Mouse (Mus musculus): ENCODE data around the gene Nfkbil1.

Gene Nfkbil1

GRCm38 (mm10) chr17:35235614-35236389 lies at the start of gene Nfkbil1:
Gene Nfkbil1, minus strand, starts transcription at chr17:35235792.
- peak; percentile 77 for DNase-seq (ENCODE audit: extremely low spot score, low read depth, low spot score)

- DNase-seq (ENCODE audit: extremely low spot score, low read depth, low spot score): no peak
Observed at GRCm38 (mm10) chr17:35280276-35280675, 44.7 kb upstream of the Nfkbil1 start.

- DNase-seq (ENCODE audit: extremely low spot score, low read depth, low spot score): no peak
Observed at GRCm38 (mm10) chr17:35278957-35279688, 43.5 kb upstream of the Nfkbil1 start.

- DNase-seq (ENCODE audit: extremely low spot score, low read depth, low spot score): no peak
Observed at GRCm38 (mm10) chr17:35278049-35278448, 42.5 kb upstream of the Nfkbil1 start.

GRCm38 (mm10) chr17:35276304-35276864 lies 40.8 kb upstream of the Nfkbil1 start:
- DNase-seq (ENCODE audit: extremely low spot score, low read depth, low spot score): no peak

GRCm38 (mm10) chr17:35274770-35275169 lies 39.2 kb upstream of the Nfkbil1 start:
- DNase-seq (ENCODE audit: extremely low spot score, low read depth, low spot score): peak; percentile 71

- no peak for DNase-seq (ENCODE audit: extremely low spot score, low read depth, low spot score)
Observed at GRCm38 (mm10) chr17:35272249-35272648, 36.7 kb upstream of the Nfkbil1 start.

GRCm38 (mm10) chr17:35269653-35270347 lies 34.2 kb upstream of the Nfkbil1 start:
- no peak for DNase-seq (ENCODE audit: extremely low spot score, low read depth, low spot score)

GRCm38 (mm10) chr17:35267399-35268086 lies 32.0 kb upstream of the Nfkbil1 start:
- DNase-seq (ENCODE audit: extremely low spot score, low read depth, low spot score): no peak

GRCm38 (mm10) chr17:35263523-35263883 lies 27.9 kb upstream of the Nfkbil1 start:
- DNase-seq (ENCODE audit: extremely low spot score, low read depth, low spot score): no peak

GRCm38 (mm10) chr17:35262664-35263522 lies 27.3 kb upstream of the Nfkbil1 start, which contains the start of gene H2-D1:
Gene H2-D1, plus strand, starts transcription at chr17:35262730.
- DNase-seq (ENCODE audit: extremely low spot score, low read depth, low spot score): peak; percentile 73

GRCm38 (mm10) chr17:35261651-35262050 lies 26.1 kb upstream of the Nfkbil1 start:
- DNase-seq (ENCODE audit: extremely low spot score, low read depth, low spot score): no peak

- DNase-seq (ENCODE audit: extremely low spot score, low read depth, low spot score): no peak
Observed at GRCm38 (mm10) chr17:35259621-35260020, 24.0 kb upstream of the Nfkbil1 start.

GRCm38 (mm10) chr17:35258492-35259478 lies 23.2 kb upstream of the Nfkbil1 start:
- DNase-seq (ENCODE audit: extremely low spot score, low read depth, low spot score): no peak

- peak; percentile 89 for DNase-seq (ENCODE audit: extremely low spot score, low read depth, low spot score)
Observed at GRCm38 (mm10) chr17:35257824-35258491, 22.4 kb upstream of the Nfkbil1 start.

- no peak for DNase-seq (ENCODE audit: extremely low spot score, low read depth, low spot score)
Observed at GRCm38 (mm10) chr17:35257378-35257777, 21.8 kb upstream of the Nfkbil1 start.

GRCm38 (mm10) chr17:35255704-35256103 lies 20.1 kb upstream of the Nfkbil1 start:
- DNase-seq (ENCODE audit: extremely low spot score, low read depth, low spot score): no peak

GRCm38 (mm10) chr17:35255301-35255700 lies 19.7 kb upstream of the Nfkbil1 start:
- no peak for DNase-seq (ENCODE audit: extremely low spot score, low read depth, low spot score)

All from hindlimb bud, embryonic 11.5 days (tissue).